Mouse (Mus musculus) heart, embryonic 12.5 days (tissue): ENCODE measurements around the gene Slc15a3. TPM values are rescaled to one million over a fixed set of nuclear protein-coding genes. Genes with fewer than 3 reads are reported as not detected.

ENCODE experiments used
- ATAC-seq: fragments of 200-750 bp; cut with Nextera tagmentation; 2 replicates; pipeline ENCODE4 v1.8.0; 2017; ENCODE audit warnings: moderate TSS enrichment, moderate library complexity; ENCODE audit not compliant: insufficient number of reproducible peaks, low FRiP score
- H3K27ac ChIP-seq: fragments of 300-500 bp; sonication (generic); 2 replicates; pipeline ENCODE4 v1.5.1; 2016; ENCODE audit warnings: mild to moderate bottlenecking, moderate library complexity; ENCODE audit not compliant: poor library complexity, severe bottlenecking
- H3K27me3 ChIP-seq: fragments of 300-500 bp; sonication (generic); replicated peaks from 2 replicates; pipeline ENCODE4 v1.6.1; 2016; ENCODE audit warnings: mild to moderate bottlenecking, moderate library complexity
- H3K36me3 ChIP-seq: fragments of 300-500 bp; sonication (generic); 2 replicates; pipeline ENCODE4 v1.6.1; 2016; ENCODE audit warnings: mild to moderate bottlenecking, moderate library complexity
- H3K4me1 ChIP-seq: fragments of 300-500 bp; sonication (generic); replicated peaks from 2 replicates; pipeline ENCODE4 v1.6.1; 2016; ENCODE audit warnings: mild to moderate bottlenecking
- H3K4me2 ChIP-seq: fragments of 300-500 bp; sonication (generic); 2 replicates; pipeline ENCODE4 v1.6.1; 2016; ENCODE audit warnings: mild to moderate bottlenecking, moderate library complexity
- H3K4me3 ChIP-seq: fragments of 300-500 bp; sonication (generic); 2 replicates; pipeline ENCODE4 v1.5.1; 2016; ENCODE audit warnings: mild to moderate bottlenecking
- H3K9ac ChIP-seq: fragments of 300-500 bp; sonication (generic); 2 replicates; pipeline ENCODE4 v1.6.1; 2016; ENCODE audit warnings: mild to moderate bottlenecking, moderate library complexity
- H3K9me3 ChIP-seq: fragments of 300-500 bp; sonication (generic); replicated peaks from 2 replicates; pipeline ENCODE4 v1.6.1; 2016; ENCODE audit warnings: mild to moderate bottlenecking, moderate library complexity
- WGBS: fragments of 180-500 bp; shearing (Covaris S2); methylation state at CpG from one replicate; pipeline ENCODE4 v1.1.7; 2016; 5-methylcytosine and 5-hydroxymethylcytosine counted together
- polyA plus RNA-seq: library from polyadenylated mRNA; unstranded; fragments of >200 nt; fragmentation: Nextera tagmentation; extraction: Ambion mirVana; gene quantifications from 2 replicates; pipeline ENCODE4 v1.2.1, GENCODE M21; 2016

The Slc15a3 gene
- polyA plus RNA-seq, 1 experiment from 2014 or later: 0.41 TPM

GRCm38 (mm10) chr19:10897491-10897890, 58.0 kb downstream of the Slc15a3 start:
- H3K36me3 ChIP-seq: peaks cover 52% of the 10 kb centered on the region
- H3K27ac ChIP-seq: peak overlapping the region; percentile 45; the same call in 1 of the 2 replicates
- H3K9ac ChIP-seq: no peak overlapping the region
- ATAC-seq: no peak
- 82% methylated on average over 8 of the region's 8 CpGs for WGBS
- H3K4me3 ChIP-seq: peak overlapping the region; percentile 94; the same call in 1 of the 2 replicates
- no peaks in the 10 kb centered on the region for H3K27me3 ChIP-seq
- H3K4me2 ChIP-seq: peak overlapping the region; percentile 97
- no peaks in the 10 kb centered on the region for H3K9me3 ChIP-seq
- H3K4me1 ChIP-seq: peaks cover 28% of the 10 kb centered on the region

- no peak for ATAC-seq
- no peak overlapping the region for H3K27ac ChIP-seq
- 79% methylated on average over 6 of the region's 6 CpGs for WGBS
These were observed 60.8 kb downstream of the Slc15a3 start for GRCm38 (mm10) chr19:10900315-10900714.

GRCm38 (mm10) chr19:10901046-10901445, 61.5 kb downstream of the Slc15a3 start:
- no peak for ATAC-seq
- no peak overlapping the region for H3K4me3 ChIP-seq
- no peak overlapping the region for H3K4me2 ChIP-seq
- no peaks in the 10 kb centered on the region for H3K27me3 ChIP-seq
- H3K27ac ChIP-seq: no peak overlapping the region
- 96% methylated on average over 5 of the region's 5 CpGs for WGBS
- peaks cover 83% of the 10 kb centered on the region for H3K36me3 ChIP-seq
- no peaks in the 10 kb centered on the region for H3K9me3 ChIP-seq
- peaks cover 46% of the 10 kb centered on the region for H3K4me1 ChIP-seq
- no peak overlapping the region for H3K9ac ChIP-seq

More at GRCm38 (mm10) chr19:10900315-10900714, 60.8 kb downstream of the Slc15a3 start:
- Histone ChIP-seq H3K9ac (no peak overlapping the region), H3K4me1 (peaks cover 41% of the 10 kb centered on the region), H3K4me3 (no peak overlapping the region), H3K36me3 (peaks cover 77% of the 10 kb centered on the region), H3K27me3 (no peaks in the 10 kb centered on the region), H3K4me2 (no peak overlapping the region), H3K9me3 (no peaks in the 10 kb centered on the region)

GRCm38 (mm10) chr19:10904512-10904911, 65.0 kb downstream of the Slc15a3 start:
- Histone ChIP-seq H3K9me3 (no peaks in the 10 kb centered on the region), H3K27ac (peak overlapping the region; percentile 93), H3K4me2 (no peak overlapping the region), H3K9ac (peak overlapping the region; percentile 23; the same call in 1 of the 2 replicates), H3K27me3 (no peaks in the 10 kb centered on the region), H3K4me1 (peaks cover 58% of the 10 kb centered on the region), H3K36me3 (peaks cover 77% of the 10 kb centered on the region), H3K4me3 (no peak overlapping the region)
- ATAC-seq: no peak
- 82% methylated on average over 5 of the region's 5 CpGs for WGBS

GRCm38 (mm10) chr19:10904927-10905727, 65.6 kb downstream of the Slc15a3 start:
- ATAC-seq: peak; percentile 77
- 32% methylated on average over 7 of the region's 7 CpGs for WGBS
- Histone ChIP-seq H3K4me2 (peak overlapping the region; percentile 31), H3K4me1 (peaks cover 61% of the 10 kb centered on the region), H3K27me3 (no peaks in the 10 kb centered on the region), H3K36me3 (peaks cover 71% of the 10 kb centered on the region), H3K27ac (peak overlapping the region; percentile 93), H3K9me3 (no peaks in the 10 kb centered on the region), H3K9ac (peak overlapping the region; percentile 55; the same call in 1 of the 2 replicates), H3K4me3 (no peak overlapping the region)

- Histone ChIP-seq H3K9ac (peak overlapping the region; percentile 55; the same call in 1 of the 2 replicates), H3K4me3 (no peak overlapping the region), H3K4me1 (peaks cover 56% of the 10 kb centered on the region), H3K27me3 (no peaks in the 10 kb centered on the region), H3K9me3 (no peaks in the 10 kb centered on the region), H3K4me2 (peak overlapping the region; percentile 31), H3K36me3 (peaks cover 66% of the 10 kb centered on the region), H3K27ac (peak overlapping the region; percentile 93)
- ATAC-seq: no peak
- 32% methylated on average over 5 of the region's 5 CpGs for WGBS
These were observed 66.1 kb downstream of the Slc15a3 start for GRCm38 (mm10) chr19:10905728-10906000.

GRCm38 (mm10) chr19:10907891-10908290, 68.4 kb downstream of the Slc15a3 start:
- H3K9me3 ChIP-seq: no peaks in the 10 kb centered on the region
- no peak overlapping the region for H3K4me2 ChIP-seq
- peaks cover 59% of the 10 kb centered on the region for H3K4me1 ChIP-seq
- H3K9ac ChIP-seq: no peak overlapping the region
- no peak for ATAC-seq
- H3K27ac ChIP-seq: 0 out of 2 replicates have a peak overlapping the region, but pooled peaks have one; percentile 78
- 45% methylated on average over 3 of the region's 3 CpGs for WGBS
- H3K4me3 ChIP-seq: no peak overlapping the region
- no peaks in the 10 kb centered on the region for H3K27me3 ChIP-seq
- H3K36me3 ChIP-seq: peaks cover 44% of the 10 kb centered on the region

Other genes starting within 250 kb of the Slc15a3 start
- gene Ddb1, start 234.4 kb upstream of the Slc15a3 start, polyA plus RNA-seq: 339 and 347 TPM in 2 replicates
- 11.9 and 12.4 TPM in 2 replicates for gene Tkfc, start 234.1 kb upstream of the Slc15a3 start, polyA plus RNA-seq
- 0.34 and 0.85 TPM in 2 replicates for gene Vwce, start 205.5 kb upstream of the Slc15a3 start, polyA plus RNA-seq
- not detected in 2 replicates for gene Pga5, start 161.7 kb upstream of the Slc15a3 start, polyA plus RNA-seq
- gene Vps37c, start 151.0 kb upstream of the Slc15a3 start, polyA plus RNA-seq: 29.0 and 31.2 TPM in 2 replicates
- gene Cd5, start 100.7 kb upstream of the Slc15a3 start, polyA plus RNA-seq: 0.19 and 0.55 TPM in 2 replicates
- not detected in 2 replicates for gene Cd6, start 9.7 kb upstream of the Slc15a3 start, polyA plus RNA-seq
- 61.5 and 62.2 TPM in 2 replicates for gene Tmem132a, start 30.2 kb downstream of the Slc15a3 start, polyA plus RNA-seq
- gene Tmem109, start 42.3 kb downstream of the Slc15a3 start, polyA plus RNA-seq: 67.4 and 70.9 TPM in 2 replicates
- gene Prpf19, start 55.5 kb downstream of the Slc15a3 start, polyA plus RNA-seq: 24.9 and 26.2 TPM in 2 replicates
- not detected in 2 replicates for gene Zp1, start 80.9 kb downstream of the Slc15a3 start, polyA plus RNA-seq
- gene Ptgdr2, start 97.4 kb downstream of the Slc15a3 start, polyA plus RNA-seq: 0.09 TPM in 1 of 2 replicates, not detected in the other
- gene Ccdc86, start 109.5 kb downstream of the Slc15a3 start, polyA plus RNA-seq: 20.1 and 21.6 TPM in 2 replicates
- gene Ms4a10, start 134.9 kb downstream of the Slc15a3 start, polyA plus RNA-seq: not detected in 2 replicates
- not detected in 2 replicates for gene Ms4a15, start 153.5 kb downstream of the Slc15a3 start, polyA plus RNA-seq
- not detected in 2 replicates for gene Ms4a18, start 178.3 kb downstream of the Slc15a3 start, polyA plus RNA-seq
- gene Ms4a8a, start 241.4 kb downstream of the Slc15a3 start, polyA plus RNA-seq: not detected in 2 replicates